Mouse (Mus musculus) hindbrain, embryonic 16.5 days (tissue): ENCODE data around the gene L3mbtl3. TPM values are rescaled to one million over a fixed set of nuclear protein-coding genes. Genes with fewer than 3 reads are reported as not detected.

ENCODE experiments used
- ATAC-seq: fragments of 200-750 bp; cut with Nextera tagmentation; 2 replicates; pipeline ENCODE4 v1.8.0; 2017; ENCODE audit warnings: moderate TSS enrichment, moderate library complexity
- H3K27ac ChIP-seq: fragments of 300-500 bp; sonication (generic); 2 replicates; pipeline ENCODE4 v1.5.1; 2014; ENCODE audit warnings: low read depth, mild to moderate bottlenecking, control low read depth, low read length, moderate library complexity
- H3K27me3 ChIP-seq: fragments of 300-500 bp; sonication (generic); replicated peaks from 2 replicates; pipeline ENCODE4 v1.6.1; 2014; ENCODE audit warnings: low read length; ENCODE audit not compliant: control insufficient read depth, insufficient read depth
- H3K36me3 ChIP-seq: fragments of 300-500 bp; sonication (generic); 2 replicates; pipeline ENCODE4 v1.6.1; 2014; ENCODE audit warnings: mild to moderate bottlenecking, low read length, moderate library complexity, mixed read lengths; ENCODE audit not compliant: control insufficient read depth, insufficient read depth
- H3K4me1 ChIP-seq: fragments of 300-500 bp; sonication (generic); 2 replicates; pipeline ENCODE4 v1.6.1; 2014; ENCODE audit warnings: low read depth, low read length; ENCODE audit not compliant: control insufficient read depth, insufficient read depth
- H3K4me2 ChIP-seq: fragments of 300-500 bp; sonication (generic); 2 replicates; pipeline ENCODE4 v1.6.1; 2014; ENCODE audit warnings: mild to moderate bottlenecking, low read length, control low read depth, moderate library complexity
- H3K4me3 ChIP-seq: fragments of 300-500 bp; sonication (generic); 2 replicates; pipeline ENCODE4 v1.5.1; 2014; ENCODE audit warnings: mild to moderate bottlenecking, low read length, control low read depth, moderate library complexity
- H3K9ac ChIP-seq: fragments of 300-500 bp; sonication (generic); 2 replicates; pipeline ENCODE4 v1.6.1; 2014; ENCODE audit warnings: low read depth, mild to moderate bottlenecking, control low read depth, low read length, moderate library complexity
- H3K9me3 ChIP-seq: fragments of 300-500 bp; sonication (generic); 2 replicates; pipeline ENCODE4 v1.6.1; 2014; ENCODE audit warnings: mild to moderate bottlenecking, low read length, moderate library complexity; ENCODE audit not compliant: control insufficient read depth
- WGBS: fragments of 180-500 bp; shearing (Covaris S2); extraction: QIAGEN DNeasy Blood & Tissue Kit; methylation state at CpG from one replicate; pipeline ENCODE4 v1.1.7; 2014; 5-methylcytosine and 5-hydroxymethylcytosine counted together
- polyA plus RNA-seq: library from polyadenylated mRNA; unstranded; fragments of >200 nt; fragmentation: Nextera tagmentation; extraction: Ambion mirVana; gene quantifications from 2 replicates; pipeline ENCODE4 v1.2.1, GENCODE M21; 2015

L3mbtl3 gene
- polyA plus RNA-seq, 1 experiment from 2014 or later: 24.5 TPM

DNA sequence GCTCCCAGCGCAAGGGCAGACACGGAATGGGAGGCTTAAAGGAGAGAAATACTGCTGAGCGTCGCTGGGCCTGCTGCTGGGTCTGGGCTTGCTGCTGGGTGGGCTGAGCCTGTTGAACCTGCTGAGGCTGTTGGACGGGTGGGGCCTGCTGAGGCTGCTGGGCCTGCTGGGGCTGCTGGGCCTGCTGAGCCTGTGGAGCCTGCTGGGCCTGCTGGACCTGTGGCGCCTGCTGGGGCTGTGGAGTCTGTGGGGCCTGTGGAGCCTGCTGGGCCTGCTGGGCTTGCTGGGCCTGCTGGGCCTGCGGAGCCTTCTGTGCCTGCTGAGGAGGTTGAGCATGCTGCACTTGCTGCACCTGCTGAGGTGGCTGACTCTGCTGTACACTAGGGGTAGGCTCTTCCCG lies 95.8 kb downstream of the L3mbtl3 start:
- Histone ChIP-seq H3K9me3 (no peaks in the 10 kb centered on the region), H3K4me3 (no peak overlapping the region), H3K4me1 (no peaks in the 10 kb centered on the region), H3K4me2 (no peak overlapping the region), H3K27me3 (no peaks in the 10 kb centered on the region), H3K9ac (no peak overlapping the region), H3K27ac (no peak overlapping the region; the same call in 1 of the 2 replicates), H3K36me3 (peaks cover 7% of the 10 kb centered on the region; the same call in 1 of the 2 replicates)
- 52% methylated on average over 8 of the region's 8 CpGs for WGBS
- ATAC-seq: peak; percentile 58

DNA sequence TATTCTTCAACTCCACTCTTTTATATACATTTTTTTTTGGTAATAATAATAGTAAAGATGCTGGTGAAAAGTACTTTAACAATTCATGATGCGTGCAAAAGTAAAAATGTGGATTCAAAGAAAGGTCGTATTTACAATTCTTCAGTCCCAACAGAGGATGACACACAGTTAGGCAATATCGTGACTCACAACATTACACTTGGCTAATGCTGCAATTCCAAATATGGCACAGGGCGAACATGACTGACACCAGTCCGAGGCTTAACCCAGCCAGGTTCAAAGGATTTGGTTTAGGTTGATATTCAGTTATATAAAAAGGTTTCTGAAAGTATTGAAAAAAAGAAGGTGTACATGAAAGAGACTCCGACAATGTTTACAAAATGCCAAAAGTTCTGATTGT lies 100.4 kb downstream of the L3mbtl3 start:
- 95% methylated on average over 6 of the region's 6 CpGs for WGBS
- no peaks in the 10 kb centered on the region for H3K9me3 ChIP-seq
- no peaks in the 10 kb centered on the region for H3K4me1 ChIP-seq
- H3K9ac ChIP-seq: no peak overlapping the region
- no peak overlapping the region for H3K4me2 ChIP-seq
- no peak overlapping the region for H3K4me3 ChIP-seq
- H3K27me3 ChIP-seq: no peaks in the 10 kb centered on the region
- H3K27ac ChIP-seq: no peak overlapping the region
- H3K36me3 ChIP-seq: peaks cover 9% of the 10 kb centered on the region
- no peak for ATAC-seq

DNA sequence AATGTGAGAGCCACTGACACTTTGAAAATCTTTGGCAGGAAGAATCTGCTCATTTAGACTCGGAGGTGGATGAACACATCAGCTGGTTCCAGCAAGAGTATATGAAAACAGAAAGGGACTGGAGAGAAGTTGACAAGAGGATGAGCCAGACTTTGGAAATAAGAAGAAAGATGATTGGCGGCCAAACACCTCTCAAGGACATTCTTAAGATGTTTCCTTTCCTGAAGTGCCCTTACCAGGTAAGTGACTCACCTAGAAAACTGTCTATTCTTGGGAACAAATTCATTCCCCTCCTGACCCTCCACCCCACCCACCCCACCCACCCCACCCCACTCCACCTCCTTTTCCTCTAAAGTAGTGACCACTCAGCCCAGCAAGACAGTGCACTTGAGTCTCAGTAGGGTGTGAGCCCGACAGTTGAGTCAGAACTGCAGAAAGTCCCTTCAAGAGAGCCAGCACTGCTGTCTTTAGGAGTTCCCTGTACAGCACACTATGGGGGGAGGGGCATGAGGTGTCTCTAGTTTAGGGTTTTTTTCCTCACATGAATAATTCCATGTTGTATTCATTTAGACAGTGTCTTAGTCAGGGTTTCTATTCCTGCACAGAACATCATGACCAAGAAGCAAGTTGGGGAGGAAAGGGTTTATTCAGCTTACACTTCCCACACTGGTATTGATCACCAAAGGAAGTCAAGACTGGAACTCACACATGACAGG lies 111.9 kb downstream of the L3mbtl3 start:
- H3K27me3 ChIP-seq: no peaks in the 10 kb centered on the region
- H3K27ac ChIP-seq: no peak overlapping the region
- no peak overlapping the region for H3K4me2 ChIP-seq
- no peaks in the 10 kb centered on the region for H3K4me1 ChIP-seq
- ATAC-seq: no peak
- WGBS: 84% methylated on average over 3 of the region's 3 CpGs
- H3K9me3 ChIP-seq: no peaks in the 10 kb centered on the region
- H3K9ac ChIP-seq: no peak overlapping the region
- no peak overlapping the region for H3K4me3 ChIP-seq
- no peaks in the 10 kb centered on the region for H3K36me3 ChIP-seq

DNA sequence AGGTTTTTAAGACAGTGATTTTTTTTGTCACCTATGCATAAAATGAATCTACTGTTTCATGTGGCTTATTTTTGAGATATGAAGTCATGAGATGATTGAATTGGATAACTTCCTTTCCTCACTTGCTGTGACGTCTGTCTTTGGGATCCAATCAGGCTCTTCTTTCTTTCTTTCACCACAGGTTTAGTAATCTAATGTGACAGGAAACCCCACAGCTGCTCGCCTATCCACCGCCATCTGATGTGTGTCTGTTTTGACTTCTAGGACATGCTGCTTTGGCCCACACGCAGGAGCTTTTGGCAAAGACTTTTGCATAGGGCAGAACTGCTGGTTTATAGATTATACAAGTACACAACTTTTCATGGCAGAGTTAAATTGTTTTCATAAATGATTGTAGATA lies 115.9 kb downstream of the L3mbtl3 start:
- H3K27ac ChIP-seq: no peak overlapping the region
- no peaks in the 10 kb centered on the region for H3K4me1 ChIP-seq
- H3K36me3 ChIP-seq: no peaks in the 10 kb centered on the region
- H3K4me3 ChIP-seq: no peak overlapping the region
- no peaks in the 10 kb centered on the region for H3K27me3 ChIP-seq
- H3K4me2 ChIP-seq: no peak overlapping the region
- ATAC-seq: no peak
- no peaks in the 10 kb centered on the region for H3K9me3 ChIP-seq
- H3K9ac ChIP-seq: no peak overlapping the region
- WGBS: 69% methylated on average over 4 of the region's 4 CpGs

DNA sequence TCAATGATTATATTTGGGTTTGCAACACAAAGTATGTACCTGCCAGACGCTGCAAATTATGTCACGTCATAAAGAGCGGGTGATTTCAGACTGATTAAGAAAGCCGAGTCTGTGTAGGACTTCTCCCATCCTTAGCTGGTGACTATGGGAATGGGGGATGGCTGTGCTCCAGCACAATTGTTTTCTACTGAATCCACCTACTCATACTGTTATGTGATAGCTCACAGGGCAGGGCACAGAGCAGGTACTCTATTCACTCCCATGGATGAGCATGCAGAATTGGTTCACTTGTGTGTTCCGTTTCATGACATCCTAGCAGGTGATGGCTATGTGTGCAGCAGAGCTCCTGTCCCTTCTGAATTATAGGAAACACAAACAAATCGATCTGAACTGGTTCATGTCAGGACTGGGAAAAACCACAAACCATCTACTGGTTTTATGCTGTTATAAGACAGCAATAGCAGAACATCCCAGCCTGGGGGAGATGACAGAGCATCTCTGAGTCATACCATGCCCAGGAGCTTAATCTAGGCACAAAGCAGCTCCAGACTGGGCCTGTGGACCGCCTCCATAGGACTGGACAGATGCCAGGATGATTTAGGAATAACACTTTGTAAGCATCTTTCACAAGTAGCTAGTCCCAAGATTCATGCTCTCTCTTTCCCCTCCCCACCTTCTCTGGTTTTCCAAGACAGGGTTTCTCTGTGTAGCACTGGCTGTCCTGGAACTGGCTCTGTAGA lies 126.2 kb downstream of the L3mbtl3 start:
- Histone ChIP-seq H3K9ac (no peak overlapping the region), H3K9me3 (no peaks in the 10 kb centered on the region), H3K4me1 (no peaks in the 10 kb centered on the region), H3K27ac (no peak overlapping the region), H3K36me3 (no peaks in the 10 kb centered on the region), H3K4me3 (no peak overlapping the region), H3K27me3 (no peaks in the 10 kb centered on the region), H3K4me2 (no peak overlapping the region)
- no peak for ATAC-seq
- WGBS: 88% methylated on average over 7 of the region's 7 CpGs

DNA sequence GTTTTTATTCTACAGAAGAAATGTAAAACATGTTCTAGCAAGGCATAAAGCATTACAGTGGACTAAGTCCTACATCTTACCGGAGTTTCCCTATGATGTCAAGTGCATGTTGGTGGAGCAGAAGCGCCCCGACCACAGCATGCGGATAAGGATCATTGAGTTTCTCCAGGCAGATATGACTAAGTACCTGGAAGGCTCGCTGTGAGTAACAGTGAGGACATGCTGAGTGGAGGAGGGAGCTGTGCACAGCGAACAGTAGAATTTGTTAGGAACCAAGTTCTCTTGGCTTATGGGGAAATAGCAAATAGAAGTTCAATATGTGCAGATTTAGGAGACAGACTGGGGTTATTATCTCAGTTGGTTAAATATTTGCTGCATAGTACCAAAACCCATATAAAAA lies 131.3 kb downstream of the L3mbtl3 start:
- Histone ChIP-seq H3K27me3 (no peaks in the 10 kb centered on the region), H3K4me2 (no peak overlapping the region), H3K36me3 (no peaks in the 10 kb centered on the region), H3K9me3 (no peaks in the 10 kb centered on the region), H3K4me1 (no peaks in the 10 kb centered on the region), H3K4me3 (no peak overlapping the region), H3K27ac (no peak overlapping the region), H3K9ac (no peak overlapping the region)
- WGBS: 86% methylated on average over 6 of the region's 6 CpGs
- no peak for ATAC-seq

DNA sequence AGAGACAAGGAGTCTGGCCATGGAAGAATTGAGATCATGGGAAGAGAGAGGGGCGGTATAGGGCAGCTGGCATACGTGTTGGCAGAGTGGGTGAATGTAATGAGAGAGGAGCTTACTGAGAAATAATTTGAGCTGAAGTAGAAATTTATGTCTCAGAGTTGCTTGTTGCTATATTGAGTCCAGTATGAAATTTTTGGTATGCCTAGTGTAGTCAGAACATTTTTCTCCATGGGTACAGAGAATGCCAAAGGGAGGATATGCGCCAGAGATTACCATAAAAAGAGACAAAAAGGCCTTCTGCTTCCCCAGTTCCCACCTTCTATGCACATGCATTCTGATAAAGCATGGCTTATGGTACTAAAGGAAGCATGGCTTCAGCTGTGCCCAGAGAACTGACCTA lies 132.6 kb downstream of the L3mbtl3 start:
- H3K9ac ChIP-seq: no peak overlapping the region
- WGBS: 83% methylated on average over 3 of the region's 3 CpGs
- H3K27ac ChIP-seq: no peak overlapping the region
- H3K4me2 ChIP-seq: no peak overlapping the region
- ATAC-seq: no peak
- no peaks in the 10 kb centered on the region for H3K27me3 ChIP-seq
- no peak overlapping the region for H3K4me3 ChIP-seq
- H3K9me3 ChIP-seq: no peaks in the 10 kb centered on the region
- no peaks in the 10 kb centered on the region for H3K36me3 ChIP-seq
- H3K4me1 ChIP-seq: no peaks in the 10 kb centered on the region

DNA sequence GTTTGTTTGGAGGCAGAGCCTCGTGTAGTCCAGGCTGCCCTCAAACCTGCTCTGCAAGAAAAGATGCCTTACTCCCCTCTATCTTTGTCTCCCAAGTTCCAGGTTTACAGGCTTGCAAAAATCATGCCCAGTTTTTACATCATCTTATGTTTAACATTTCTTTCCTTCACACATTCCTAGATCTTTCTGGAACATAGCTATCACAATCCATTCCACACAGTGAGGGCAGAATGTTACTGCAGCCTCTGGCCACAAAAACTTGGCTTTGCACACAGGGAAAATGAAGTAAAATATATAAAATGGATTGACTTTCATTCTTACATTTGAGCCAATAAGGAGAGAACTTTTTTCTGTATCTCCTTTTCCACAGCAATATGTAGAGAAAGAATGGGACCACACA lies 136.7 kb downstream of the L3mbtl3 start:
- Histone ChIP-seq H3K27me3 (no peaks in the 10 kb centered on the region), H3K4me1 (no peaks in the 10 kb centered on the region), H3K36me3 (no peaks in the 10 kb centered on the region), H3K4me2 (no peak overlapping the region), H3K9me3 (no peaks in the 10 kb centered on the region), H3K9ac (no peak overlapping the region), H3K27ac (no peak overlapping the region), H3K4me3 (no peak overlapping the region)
- ATAC-seq: no peak
- WGBS: 88% methylated on average over 1 of the region's 1 CpGs

DNA sequence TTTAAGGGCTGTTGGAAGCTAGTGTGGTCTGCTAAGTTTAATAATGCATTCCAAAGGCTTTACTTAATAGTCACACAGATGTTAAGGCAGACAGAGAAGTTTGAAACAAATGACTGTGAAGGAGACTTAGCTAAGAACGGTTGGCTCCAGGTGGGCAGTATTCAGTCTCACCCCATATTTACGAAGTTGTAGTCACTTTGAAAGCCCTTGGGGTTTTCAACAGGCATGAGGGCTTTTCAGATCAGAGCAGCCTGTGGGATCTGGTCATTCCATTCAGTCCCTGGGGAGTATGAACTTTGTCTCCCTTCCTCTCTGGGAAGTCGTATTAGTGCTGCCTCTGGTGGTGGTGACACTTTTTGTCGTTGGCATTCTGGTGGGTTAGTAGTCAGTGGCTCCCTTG lies 137.2 kb downstream of the L3mbtl3 start:
- no peak for ATAC-seq
- no peak overlapping the region for H3K9ac ChIP-seq
- H3K4me2 ChIP-seq: no peak overlapping the region
- no peaks in the 10 kb centered on the region for H3K9me3 ChIP-seq
- no peaks in the 10 kb centered on the region for H3K4me1 ChIP-seq
- no peaks in the 10 kb centered on the region for H3K36me3 ChIP-seq
- H3K4me3 ChIP-seq: no peak overlapping the region
- WGBS: 56% methylated on average over 4 of the region's 4 CpGs
- H3K27ac ChIP-seq: no peak overlapping the region
- H3K27me3 ChIP-seq: no peaks in the 10 kb centered on the region
